Mouse (Mus musculus) spleen, adult 2 months (tissue): Measurements from ENCODE around the gene Wdr34. TPM values are rescaled to one million over a fixed set of nuclear protein-coding genes. Genes with fewer than 3 reads are reported as not detected.
A peak's percentile ranks its signal among the peaks of the same experiment; 100 is the strongest.

Experiments used
- DNase-seq, 2 experiments: peaks; one replicate each; pipeline versions ENCODE4 v3.0.0 to v3.0.0-alpha.2; 2012 to 2021; ENCODE audit warnings: low spot score in 2 of 2, low read depth in 1 of 2
- H3K27ac ChIP-seq: fragments of 200-500 bp; 2 replicates; pipeline ENCODE4 v1.5.1; 2012; ENCODE audit warnings: low read length, inconsistent platforms; ENCODE audit not compliant: insufficient read depth
- H3K27me3 ChIP-seq: fragments of 200-500 bp; 2 replicates; pipeline ENCODE4 v1.6.1; 2012; ENCODE audit warnings: mild to moderate bottlenecking, moderate library complexity, low read length, inconsistent platforms; ENCODE audit not compliant: control insufficient read depth, insufficient read depth
- H3K36me3 ChIP-seq: fragments of 200-500 bp; 2 replicates; pipeline ENCODE4 v1.6.1; 2012; ENCODE audit warnings: mild to moderate bottlenecking, low read length, inconsistent platforms; ENCODE audit not compliant: control insufficient read depth, insufficient read depth
- H3K4me1 ChIP-seq: fragments of 200-500 bp; 2 replicates; pipeline ENCODE4 v1.6.1; 2011; ENCODE audit warnings: inconsistent platforms; ENCODE audit not compliant: control insufficient read depth, insufficient read depth, insufficient read length
- H3K4me3 ChIP-seq: fragments of 200-500 bp; 2 replicates; pipeline ENCODE4 v1.5.1; 2011; ENCODE audit warnings: mild to moderate bottlenecking, inconsistent platforms; ENCODE audit not compliant: insufficient read depth, insufficient read length; ENCODE audit errors: extremely low read depth
- CTCF ChIP-seq: fragments of 200-500 bp; IDR thresholded peaks from 2 replicates; pipeline ENCODE4 v1.5.1; 2011; ENCODE audit warnings: mild to moderate bottlenecking, inconsistent platforms; ENCODE audit not compliant: insufficient read depth, insufficient read length, insufficient replicate concordance; ENCODE audit errors: extremely low read depth
- POLR2A ChIP-seq: fragments of 200-500 bp; IDR thresholded peaks from 2 replicates; pipeline ENCODE4 v1.6.1; 2011; ENCODE audit warnings: low read depth, low read length, inconsistent platforms
- WGBS: fragments of 180-500 bp; shearing (Covaris S2); methylation state at CpG from one replicate; pipeline ENCODE4 v1.1.7; 2018; 5-methylcytosine and 5-hydroxymethylcytosine counted together
- polyA plus RNA-seq: library from polyadenylated mRNA; depleted of rRNA; stranded (reverse); fragments of >200 nt; gene quantifications from 2 replicates; pipeline ENCODE4 v1.2.3, GENCODE M21; 2012

Wdr34 gene
- polyA plus RNA-seq, 1 experiment: 7.6 TPM

DNA sequence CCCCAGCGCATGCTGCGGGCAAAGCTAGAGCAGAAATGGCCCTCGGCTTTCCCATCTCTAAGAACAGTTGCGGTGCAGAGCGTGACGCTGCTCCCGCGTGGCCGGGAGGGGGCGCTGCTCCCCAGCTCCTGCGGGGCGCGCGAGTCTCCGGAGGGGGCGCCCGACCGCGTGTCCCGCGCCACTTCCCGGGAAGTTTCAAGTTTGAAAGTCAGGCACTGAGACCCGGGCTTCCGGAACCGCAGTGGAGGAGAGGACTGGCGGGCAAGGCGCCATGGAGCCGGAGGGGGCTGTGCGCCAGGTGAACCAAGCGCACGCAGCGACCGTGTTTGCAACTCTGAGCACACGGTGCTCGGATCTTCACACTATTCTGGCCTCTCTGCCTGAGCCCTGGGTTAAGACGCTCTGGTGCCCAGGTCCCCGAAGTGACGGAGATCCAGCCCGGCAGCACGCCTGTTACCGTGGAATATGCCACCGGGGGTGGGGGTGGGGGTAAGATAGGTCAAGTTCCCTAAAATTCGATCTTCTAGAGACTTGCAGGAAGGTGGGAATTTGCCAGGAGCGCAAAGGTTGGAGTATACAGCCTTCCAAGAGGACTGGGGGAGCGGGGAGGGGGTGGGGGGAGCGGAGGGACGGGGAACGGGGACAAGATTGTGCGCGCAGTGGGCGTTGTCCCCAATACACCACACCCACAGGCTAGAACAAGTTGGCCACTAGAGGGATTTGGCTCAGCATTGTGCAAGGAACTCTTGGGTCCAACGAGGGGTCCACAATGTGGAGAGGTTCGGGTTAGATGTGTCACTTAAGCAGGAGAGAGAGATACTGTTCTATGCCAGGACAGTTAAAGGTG, 29.0 kb upstream of the Wdr34 start, which contains the start of gene Pkn3:
Pkn3 (plus strand) TSS at position 183 of the 847 bp plus-strand sequence.
- under 1% methylated on average over 53 of the region's 53 CpGs for WGBS
- TF ChIP-seq POLR2A: no peak
- peak; percentile 100 for TF ChIP-seq CTCF
- H3K36me3 ChIP-seq: 0 out of 2 replicates have a peak, but pooled peaks cover 2% of the 10 kb centered on the region
- H3K27ac ChIP-seq: 0 out of 2 replicates have a peak within 1 kb of the TSS, but pooled peaks have one; percentile 16
- peak; percentile 59 to 74 for DNase-seq
- no peaks in the 10 kb centered on the region for H3K27me3 ChIP-seq
- H3K4me3 ChIP-seq: peak within 1 kb of the TSS; percentile 75
- no peaks in the 10 kb centered on the region for H3K4me1 ChIP-seq

DNA sequence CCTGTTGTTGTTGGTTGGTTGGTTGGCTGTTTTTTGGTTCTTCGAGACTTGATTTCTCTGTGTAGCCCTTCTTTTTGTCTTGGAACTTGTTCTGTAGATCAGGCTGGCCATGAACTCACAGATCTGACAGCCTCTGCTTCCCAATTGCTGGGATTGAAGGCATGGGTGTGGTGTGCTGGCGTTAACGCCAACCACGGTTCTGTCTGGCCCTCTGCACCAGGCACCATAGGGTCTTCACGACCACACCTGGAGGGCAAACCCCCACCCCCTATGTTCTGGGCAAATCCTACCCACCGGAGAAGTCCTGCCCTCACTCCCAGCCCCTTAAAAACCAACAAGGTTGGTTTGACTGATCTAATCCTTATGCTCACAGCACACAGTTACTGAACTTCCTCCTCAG, 28.3 kb upstream of the Wdr34 start:
- no peaks in the 10 kb centered on the region for H3K27me3 ChIP-seq
- no peak overlapping the region for H3K4me3 ChIP-seq
- 64% methylated on average over 6 of the region's 6 CpGs for WGBS

DNA sequence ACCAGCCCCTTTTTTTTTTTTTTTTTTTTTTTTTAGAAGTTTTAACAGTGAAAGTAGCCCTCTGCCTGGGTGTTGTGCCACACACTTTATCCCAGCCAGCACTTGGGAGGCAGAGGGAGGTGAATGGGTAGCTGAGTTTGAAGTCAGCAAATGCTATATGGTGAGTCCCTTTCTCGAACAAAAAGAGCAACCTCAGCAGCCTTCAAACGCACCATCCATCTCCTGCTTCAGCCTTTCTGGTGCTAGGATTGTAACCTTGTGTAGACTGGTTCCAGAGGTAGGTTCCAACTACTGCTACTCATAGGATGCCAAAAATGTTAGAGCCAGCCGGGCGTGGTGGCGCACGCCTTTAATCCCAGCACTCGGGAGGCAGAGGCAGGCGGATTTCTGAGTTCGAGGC, 27.8 kb upstream of the Wdr34 start:
- WGBS: 92% methylated on average over 9 of the region's 9 CpGs
- Histone ChIP-seq H3K4me3 (no peak overlapping the region), H3K27me3 (no peaks in the 10 kb centered on the region), H3K36me3 (peaks cover 2% of the 10 kb centered on the region; the same call in 1 of the 2 replicates), H3K27ac (no peak overlapping the region), H3K4me1 (no peaks in the 10 kb centered on the region)
- DNase-seq: no peak
- TF ChIP-seq CTCF (no peak), POLR2A (no peak)

More for the DNA sequence above, 28.3 kb upstream of the Wdr34 start:
- TF ChIP-seq CTCF (no peak), POLR2A (no peak)
- no peak for DNase-seq
- no peak overlapping the region for H3K27ac ChIP-seq
- H3K4me1 ChIP-seq: no peaks in the 10 kb centered on the region
- peaks cover 2% of the 10 kb centered on the region; the same call in 1 of the 2 replicates for H3K36me3 ChIP-seq

DNA sequence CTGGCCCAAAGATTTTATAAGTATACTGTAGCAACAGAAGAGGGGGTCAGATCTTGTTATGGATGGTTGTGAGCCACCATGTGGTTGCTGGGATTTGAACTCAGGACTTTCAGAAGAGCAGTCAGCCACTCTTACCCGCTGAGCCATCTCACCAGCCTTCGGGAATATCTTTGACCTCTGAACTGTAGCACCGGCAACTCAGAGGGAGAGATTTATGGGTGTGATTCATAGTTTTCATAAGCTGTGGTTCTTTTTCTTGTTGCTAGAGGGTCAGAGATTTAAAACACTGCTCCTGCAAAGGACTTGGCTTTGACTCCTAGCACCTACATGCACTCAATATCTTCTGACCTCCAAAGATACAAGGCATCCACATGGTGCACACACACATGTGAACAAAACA, 26.9 kb upstream of the Wdr34 start:
- Histone ChIP-seq H3K27ac (no peak overlapping the region), H3K27me3 (no peaks in the 10 kb centered on the region), H3K4me3 (no peak overlapping the region), H3K4me1 (no peaks in the 10 kb centered on the region), H3K36me3 (peaks cover 3% of the 10 kb centered on the region; the same call in 1 of the 2 replicates)
- TF ChIP-seq CTCF (no peak), POLR2A (no peak)
- 82% methylated on average over 3 of the region's 3 CpGs for WGBS
- no peak for DNase-seq

DNA sequence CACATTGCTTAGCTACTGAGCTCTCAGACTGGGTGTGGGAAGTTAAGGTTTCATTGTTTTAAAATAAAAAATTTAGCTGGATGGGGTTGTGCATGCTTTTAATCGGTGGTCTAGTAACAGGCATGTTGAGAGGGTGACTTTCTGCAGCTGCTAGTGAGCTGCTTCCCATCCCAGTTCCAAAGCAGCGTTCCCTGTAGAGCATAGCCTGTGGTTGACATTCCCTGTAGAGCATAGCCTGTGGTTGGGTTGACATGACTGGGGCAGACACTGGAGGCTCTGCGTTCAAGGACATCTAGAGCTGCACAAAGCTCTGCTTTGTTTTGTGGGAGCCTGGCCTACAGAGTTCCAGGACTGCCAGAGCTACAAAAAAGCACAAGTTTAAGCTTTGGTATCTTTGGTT, 24.6 kb upstream of the Wdr34 start:
- Histone ChIP-seq H3K36me3 (peaks cover 13% of the 10 kb centered on the region), H3K4me1 (no peaks in the 10 kb centered on the region), H3K27me3 (no peaks in the 10 kb centered on the region), H3K4me3 (no peak overlapping the region), H3K27ac (no peak overlapping the region)
- 88% methylated on average over 3 of the region's 3 CpGs for WGBS
- no peak for TF ChIP-seq CTCF
- no peak for TF ChIP-seq POLR2A
- DNase-seq: no peak

DNA sequence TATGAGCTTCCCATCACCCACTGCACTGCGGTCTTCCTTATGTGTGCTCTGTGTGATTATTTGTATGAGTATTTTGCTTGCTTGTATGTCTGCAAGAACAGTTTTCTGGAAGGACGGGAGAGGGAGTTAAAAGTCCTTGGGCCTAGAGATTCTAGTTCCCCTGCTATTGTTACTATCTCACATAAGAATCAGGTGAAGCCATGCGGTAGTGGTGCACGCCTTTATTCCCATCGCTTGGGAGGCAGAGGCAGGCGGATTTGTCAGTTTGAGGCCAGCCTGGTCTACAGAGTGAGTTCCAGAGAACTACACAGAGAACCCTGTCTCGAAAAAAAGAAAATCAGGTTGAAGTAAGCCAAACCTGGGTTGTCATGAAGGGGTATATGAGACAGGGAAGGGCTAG, 24.2 kb upstream of the Wdr34 start:
- TF ChIP-seq CTCF (no peak), POLR2A (no peak)
- no peak for DNase-seq

DNA sequence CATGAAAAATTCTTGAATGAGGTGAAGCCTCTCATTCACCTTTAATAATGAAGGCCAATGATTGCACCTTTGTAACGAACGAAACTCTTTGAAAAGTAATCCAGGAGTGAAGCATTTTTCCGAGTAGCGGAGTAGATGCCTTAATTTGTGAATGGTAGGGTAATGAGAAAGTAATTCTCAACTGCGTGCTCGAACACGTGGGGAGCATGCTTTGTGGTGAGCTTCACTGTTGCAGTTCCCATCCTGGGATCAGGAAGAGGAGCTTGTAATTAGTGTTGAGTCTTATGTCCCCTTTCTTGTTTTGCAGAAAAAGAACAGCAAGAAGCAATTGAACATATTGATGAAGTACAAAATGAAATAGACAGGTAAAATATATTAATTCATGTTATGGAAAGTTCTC, 19.3 kb upstream of the Wdr34 start:
- no peak for TF ChIP-seq POLR2A
- TF ChIP-seq CTCF: no peak
- 17% methylated on average over 7 of the region's 7 CpGs for WGBS
- H3K27ac ChIP-seq: no peak overlapping the region
- peaks cover 4% of the 10 kb centered on the region; the same call in 1 of the 2 replicates for H3K4me1 ChIP-seq
- H3K36me3 ChIP-seq: peaks cover 12% of the 10 kb centered on the region
- DNase-seq: no peak
- no peak overlapping the region; the same call in 1 of the 2 replicates for H3K4me3 ChIP-seq
- no peaks in the 10 kb centered on the region for H3K27me3 ChIP-seq

More for the DNA sequence above, 24.2 kb upstream of the Wdr34 start:
- Histone ChIP-seq H3K36me3 (peaks cover 13% of the 10 kb centered on the region), H3K4me3 (no peak overlapping the region), H3K4me1 (no peaks in the 10 kb centered on the region), H3K27ac (no peak overlapping the region), H3K27me3 (no peaks in the 10 kb centered on the region)
- 87% methylated on average over 7 of the region's 7 CpGs for WGBS
